Mouse (Mus musculus): ENCODE measurements around the gene Gm21704.
"Not testable (repeated sequence)": the region's sequence is repeated elsewhere in the genome, so short reads cannot be mapped to it uniquely, and the experiment has no call there.

Gm21704 gene

DNA sequence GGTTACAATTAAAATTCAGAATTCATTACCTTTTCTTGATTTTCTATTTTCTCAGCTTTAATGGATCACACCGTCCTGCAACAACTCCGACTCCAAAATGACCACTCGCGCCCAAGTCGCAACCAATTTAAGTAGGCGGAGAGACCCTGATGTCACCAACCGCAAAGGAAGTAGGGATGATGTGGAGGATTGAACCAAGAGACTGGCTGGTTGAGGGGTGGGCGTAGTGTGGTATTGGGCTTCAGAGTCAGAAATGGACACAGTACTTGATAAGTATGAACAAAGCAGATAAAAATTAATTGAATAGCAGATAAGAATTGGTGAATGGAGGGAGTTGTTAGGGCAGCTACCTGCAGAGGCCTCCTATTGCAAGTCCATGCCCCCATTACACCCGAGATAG, at the start of gene Gm21704, which contains the start of gene Gm21708:
Gm21704 (minus strand) TSS at position 101 of the 400 bp plus-strand sequence.
Gm21708 (minus strand) TSS at position 101 of the 400 bp plus-strand sequence.
- not testable (repeated sequence) for DNase-seq

- DNase-seq = not testable (repeated sequence)
Measured at GRCm38 (mm10) chrY:3345229-3345628, 64.7 kb downstream of the Gm21704 start, which contains the start of gene Gm21693. Gene Gm21693 (minus strand): TSS chrY:3345329.

DNA sequence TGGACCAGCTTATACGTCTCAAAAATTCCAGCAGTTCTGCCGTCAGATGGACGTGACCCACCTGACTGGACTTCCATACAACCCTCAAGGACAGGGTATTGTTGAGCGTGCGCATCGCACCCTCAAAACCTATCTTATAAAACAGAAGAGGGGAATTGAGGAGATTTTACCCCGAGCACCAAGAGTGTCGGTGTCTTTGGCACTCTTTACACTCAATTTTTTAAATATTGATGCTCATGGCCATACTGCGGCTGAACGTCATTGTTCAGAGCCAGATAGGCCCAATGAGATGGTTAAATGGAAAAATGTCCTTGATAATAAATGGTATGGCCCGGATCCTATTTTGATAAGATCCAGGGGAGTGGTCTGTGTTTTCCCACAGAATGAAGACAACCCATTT, 69.3 kb downstream of the Gm21704 start:
- DNase-seq = not testable (repeated sequence)

Measured in thymus, postnatal 36 days (tissue).